Mouse (Mus musculus) erythroblast, embryonic 14.5 days (primary cell): ENCODE data around the gene Cgas. TPM values are rescaled to one million over a fixed set of nuclear protein-coding genes. Genes with fewer than 3 reads are reported as not detected.

Source experiments
- H3K27me3 ChIP-seq: 2 replicates; pipeline ENCODE4 v1.6.1; 2012; ENCODE audit warnings: inconsistent platforms; ENCODE audit not compliant: control insufficient read depth
- H3K36me3 ChIP-seq: 2 replicates; pipeline ENCODE4 v1.6.1; 2012; ENCODE audit warnings: mild to moderate bottlenecking, inconsistent platforms; ENCODE audit not compliant: control insufficient read depth
- H3K4me1 ChIP-seq: 2 replicates; pipeline ENCODE4 v1.6.1; 2012; ENCODE audit warnings: inconsistent platforms; ENCODE audit not compliant: control insufficient read depth
- H3K4me3 ChIP-seq: replicated peaks from 2 replicates; pipeline ENCODE3; 2012; ENCODE audit warnings: moderate library complexity, mild to moderate bottlenecking, inconsistent platforms
- H3K9me3 ChIP-seq: 2 replicates; pipeline ENCODE4 v1.6.1; 2012; ENCODE audit warnings: low read length, inconsistent platforms, mixed read lengths; ENCODE audit not compliant: control insufficient read depth
- GATA1 ChIP-seq: IDR thresholded peaks from 2 replicates; pipeline ENCODE4 v1.6.1; 2012; ENCODE audit warnings: low read length, inconsistent platforms, mixed read lengths
- TAL1 ChIP-seq: IDR thresholded peaks from 3 replicates; pipeline ENCODE4 v1.6.1; 2012; ENCODE audit warnings: low read length, inconsistent platforms, mixed read lengths
- polyA plus RNA-seq: library from polyadenylated mRNA; stranded (reverse); fragments of >175 nt; gene quantifications from 2 replicates; pipeline ENCODE4 v1.2.3, GENCODE M21; 2012

Gene Cgas
- polyA plus RNA-seq, 1 experiment: 0.05 TPM

DNA sequence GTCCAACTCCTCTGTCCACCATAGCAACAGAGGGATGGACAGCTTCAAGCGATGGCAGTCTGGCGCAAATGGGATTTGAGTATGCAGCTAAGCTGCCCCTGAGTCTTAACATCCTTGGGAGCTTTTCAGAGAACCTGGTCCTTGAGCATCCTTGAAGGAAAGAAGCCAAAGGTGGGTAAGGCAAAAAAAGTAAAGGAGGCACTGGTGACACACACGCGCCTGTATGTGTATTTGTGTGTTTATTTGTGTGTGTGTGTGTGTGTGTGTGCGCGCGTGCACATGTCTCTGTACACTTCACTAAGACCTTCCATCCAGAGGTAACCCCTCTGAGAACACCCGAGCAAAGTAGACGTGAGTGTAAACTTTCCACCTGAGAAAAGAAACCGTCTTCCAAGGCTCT, 49.3 kb downstream of the Cgas start:
- Histone ChIP-seq H3K36me3 (no peaks in the 10 kb centered on the region), H3K4me1 (peaks cover 6% of the 10 kb centered on the region; the same call in 1 of the 2 replicates), H3K9me3 (peaks cover 12% of the 10 kb centered on the region), H3K27me3 (peaks cover 44% of the 10 kb centered on the region), H3K4me3 (no peak overlapping the region)
- TF ChIP-seq GATA1 (no peak), TAL1 (no peak)

DNA sequence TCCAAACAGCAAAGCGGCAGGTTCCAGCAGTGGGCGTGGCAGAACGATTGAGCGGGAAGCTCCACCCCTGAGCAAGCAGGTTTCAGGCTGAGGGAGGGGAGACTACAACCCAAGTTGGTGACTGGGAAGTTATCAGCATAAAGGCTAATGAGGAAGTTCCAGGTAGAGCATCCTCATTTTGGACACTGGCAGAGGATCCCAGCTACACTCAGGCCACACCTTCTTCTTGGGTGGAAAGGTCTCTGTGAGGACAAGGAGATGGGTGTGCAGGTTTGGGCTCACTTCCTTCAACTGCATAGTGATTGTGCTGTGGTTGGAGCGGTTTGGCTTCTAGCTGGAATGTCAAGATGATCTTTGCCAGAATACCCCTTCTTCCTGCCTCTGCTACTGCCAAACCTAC, 53.1 kb downstream of the Cgas start:
- TF ChIP-seq TAL1 (no peak), GATA1 (no peak)
- Histone ChIP-seq H3K27me3 (peaks cover 10% of the 10 kb centered on the region), H3K4me3 (no peak overlapping the region), H3K36me3 (no peaks in the 10 kb centered on the region), H3K4me1 (no peaks in the 10 kb centered on the region), H3K9me3 (no peaks in the 10 kb centered on the region)

DNA sequence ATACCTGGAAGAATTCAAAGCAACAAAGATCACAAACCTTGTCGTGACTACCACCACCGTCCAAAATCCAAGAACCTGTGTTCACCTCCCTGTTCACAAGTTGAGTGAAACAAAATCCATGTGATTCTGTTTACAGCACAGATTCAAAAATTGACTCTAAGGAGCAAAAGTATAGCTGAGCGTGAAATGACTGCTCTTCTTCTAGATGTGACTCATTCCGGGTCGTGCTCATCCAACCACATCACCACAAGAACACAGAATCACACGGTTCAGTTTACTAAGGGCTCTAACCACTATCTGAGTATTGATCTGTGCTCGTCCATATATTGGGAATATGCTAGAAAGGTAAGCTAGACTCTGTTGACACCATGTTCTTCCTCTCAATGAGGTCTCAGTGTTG, 56.1 kb downstream of the Cgas start:
- no peaks in the 10 kb centered on the region for H3K4me1 ChIP-seq
- no peaks in the 10 kb centered on the region for H3K36me3 ChIP-seq
- no peak overlapping the region for H3K4me3 ChIP-seq
- H3K9me3 ChIP-seq: no peaks in the 10 kb centered on the region
- TF ChIP-seq TAL1 (no peak), GATA1 (no peak)
- no peaks in the 10 kb centered on the region for H3K27me3 ChIP-seq

DNA sequence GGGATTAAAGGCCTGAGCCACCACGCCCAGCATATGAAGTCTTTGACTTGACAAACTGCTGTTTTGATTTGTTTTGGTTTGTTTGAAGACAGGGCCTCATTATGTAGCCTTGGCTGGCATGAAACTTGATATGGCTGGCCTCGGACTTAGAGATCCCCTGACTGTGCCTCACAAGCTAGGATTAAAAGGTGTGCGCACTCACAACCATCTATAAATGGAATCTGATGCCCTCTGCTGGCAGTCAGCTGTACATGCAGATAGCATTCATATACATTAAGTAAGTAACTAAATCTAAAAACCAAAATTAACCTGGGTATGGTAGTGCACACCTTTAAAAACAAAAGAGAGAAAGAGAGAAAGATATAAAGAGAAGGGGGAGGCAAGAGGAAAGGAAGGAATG, 57.1 kb downstream of the Cgas start:
- no peaks in the 10 kb centered on the region for H3K9me3 ChIP-seq
- no peaks in the 10 kb centered on the region for H3K27me3 ChIP-seq
- no peaks in the 10 kb centered on the region for H3K4me1 ChIP-seq
- TF ChIP-seq GATA1: no peak
- no peak for TF ChIP-seq TAL1
- H3K4me3 ChIP-seq: no peak overlapping the region
- H3K36me3 ChIP-seq: no peaks in the 10 kb centered on the region

Other genes starting within 250 kb of the Cgas start
- gene Gsta1, start 212.6 kb downstream of the Cgas start, polyA plus RNA-seq: not detected in 2 replicates
- not detected in 2 replicates for gene Gm3776, start 186.1 kb downstream of the Cgas start, polyA plus RNA-seq
- not detected in 2 replicates for gene Gm10639, start 153.3 kb downstream of the Cgas start, polyA plus RNA-seq
- not detected in 2 replicates for gene Omt2a, start 128.4 kb downstream of the Cgas start, polyA plus RNA-seq
- not detected in 2 replicates for gene Omt2b, start 115.6 kb downstream of the Cgas start, polyA plus RNA-seq
- not detected in 2 replicates for gene Gsta2, start 87.4 kb downstream of the Cgas start, polyA plus RNA-seq
- not detected in 2 replicates for gene Dppa5a, start 75.1 kb downstream of the Cgas start, polyA plus RNA-seq
- not detected in 2 replicates for gene Ooep, start 64.5 kb downstream of the Cgas start, polyA plus RNA-seq
- gene Ddx43, start 47.5 kb downstream of the Cgas start, polyA plus RNA-seq: not detected in 2 replicates
- gene Mto1, start 5.0 kb upstream of the Cgas start, polyA plus RNA-seq: 0.94 and 1.1 TPM in 2 replicates
- 0.15 and 0.23 TPM in 2 replicates for gene Gm17324, start 5.5 kb upstream of the Cgas start, polyA plus RNA-seq
- gene Eef1a1, start 45.9 kb upstream of the Cgas start, polyA plus RNA-seq: 47.9 and 54.8 TPM in 2 replicates
- gene Slc17a5, start 144.8 kb upstream of the Cgas start, polyA plus RNA-seq: 0.06 and 0.10 TPM in 2 replicates
- not detected in 2 replicates for gene Cd109, start 172.3 kb upstream of the Cgas start, polyA plus RNA-seq